Mouse (Mus musculus): ENCODE results near the gene Cacng8. TPM values are rescaled to one million over a fixed set of nuclear protein-coding genes. Genes with fewer than 3 reads are reported as not detected.

Gene Cacng8
- 0.27 and 0.85 TPM in 2 replicates for polyA plus RNA-seq (2015; fragmentation: Nextera tagmentation; extraction: Ambion mirVana)

DNA sequence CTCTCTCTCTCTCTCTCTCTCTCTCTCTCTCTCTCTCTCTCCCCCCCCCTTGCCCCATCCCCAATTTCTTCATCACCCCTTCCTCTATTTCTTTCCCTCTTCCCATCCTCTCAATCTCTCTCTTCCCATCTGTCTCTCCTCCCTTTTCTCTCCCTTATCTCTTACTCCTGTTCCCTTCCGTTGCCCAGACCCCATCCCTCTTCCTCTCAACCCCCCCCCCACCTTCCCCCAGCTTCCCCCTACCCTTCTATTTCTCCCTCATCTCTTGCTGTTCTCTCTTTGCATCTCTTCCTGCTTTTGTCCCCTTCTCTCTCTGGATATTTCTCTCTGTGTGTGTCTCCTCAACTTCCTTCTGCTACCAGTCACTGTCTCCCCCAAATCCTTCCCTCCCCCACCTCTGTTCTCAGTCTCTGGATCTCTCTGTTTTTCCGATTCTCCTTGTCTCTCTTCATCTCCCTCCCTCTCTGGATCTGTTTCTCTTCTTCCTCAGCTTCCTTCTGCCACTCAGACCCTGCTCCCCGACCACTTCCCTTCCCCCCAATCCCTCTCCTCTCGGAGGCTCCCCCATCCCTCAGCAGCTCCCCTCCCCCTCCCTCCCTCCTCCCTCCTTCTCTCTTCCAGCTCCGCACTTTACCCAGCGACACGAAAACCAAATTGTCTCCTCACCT lies at the start of gene Cacng8:
Gene Cacng8 (plus strand): TSS at position 271 of the 668 bp plus-strand sequence.
- Histone ChIP-seq H3K9me3 (ENCODE audit: control insufficient read depth) (no peaks in the 10 kb centered on the region), H3K4me2 (replicated peaks; ENCODE audit: low read depth) (peak within 1 kb of the TSS; percentile 38), H3K27ac (ENCODE audit: low read depth, low read length) (no peak within 1 kb of the TSS), H3K27me3 (replicated peaks; ENCODE audit: control insufficient read depth, insufficient read depth, low read length) (no peaks in the 10 kb centered on the region), H3K4me1 (replicated peaks; ENCODE audit: control insufficient read depth, insufficient read depth, low read length) (no peaks in the 10 kb centered on the region), H3K4me3 (ENCODE audit: low read depth, low read length) (no peak within 1 kb of the TSS), H3K36me3 (ENCODE audit: control insufficient read depth, insufficient read depth) (no peaks in the 10 kb centered on the region), H3K9ac (ENCODE audit: low read depth, low read length) (no peak within 1 kb of the TSS)
- no peak for TF ChIP-seq CTCF (IDR thresholded peaks at IDR 0.05; ENCODE audit: low read depth)
- ATAC-seq: no peak
- 0% methylated on average over 7 of the region's 7 CpGs for WGBS

- Histone ChIP-seq H3K9ac (ENCODE audit: low read depth, low read length) (no peak overlapping the region), H3K4me2 (replicated peaks; ENCODE audit: low read depth) (no peak overlapping the region), H3K4me3 (ENCODE audit: low read depth, low read length) (no peak overlapping the region), H3K27ac (ENCODE audit: low read depth, low read length) (no peak overlapping the region), H3K9me3 (ENCODE audit: control insufficient read depth) (no peaks in the 10 kb centered on the region), H3K4me1 (replicated peaks; ENCODE audit: control insufficient read depth, insufficient read depth, low read length) (no peaks in the 10 kb centered on the region), H3K36me3 (ENCODE audit: control insufficient read depth, insufficient read depth) (no peaks in the 10 kb centered on the region), H3K27me3 (replicated peaks; ENCODE audit: control insufficient read depth, insufficient read depth, low read length) (no peaks in the 10 kb centered on the region)
- WGBS: 85% methylated on average over 3 of the region's 3 CpGs
- no peak for TF ChIP-seq CTCF (IDR thresholded peaks at IDR 0.05; ENCODE audit: low read depth)
- no peak for ATAC-seq
Observed at GRCm38 (mm10) chr7:3343861-3344260, 46.6 kb upstream of the Cacng8 start.

- no peaks in the 10 kb centered on the region for H3K4me1 ChIP-seq (replicated peaks; ENCODE audit: control insufficient read depth, insufficient read depth, low read length)
- 84% methylated on average over 3 of the region's 3 CpGs for WGBS
- TF ChIP-seq CTCF (IDR thresholded peaks at IDR 0.05; ENCODE audit: low read depth): no peak
- no peak overlapping the region for H3K27ac ChIP-seq (ENCODE audit: low read depth, low read length)
- no peaks in the 10 kb centered on the region for H3K27me3 ChIP-seq (replicated peaks; ENCODE audit: control insufficient read depth, insufficient read depth, low read length)
- no peak overlapping the region for H3K9ac ChIP-seq (ENCODE audit: low read depth, low read length)
- no peak for ATAC-seq
- H3K4me2 ChIP-seq (replicated peaks; ENCODE audit: low read depth): no peak overlapping the region
- H3K36me3 ChIP-seq (ENCODE audit: control insufficient read depth, insufficient read depth): no peaks in the 10 kb centered on the region
- no peak overlapping the region for H3K4me3 ChIP-seq (ENCODE audit: low read depth, low read length)
- no peaks in the 10 kb centered on the region for H3K9me3 ChIP-seq (ENCODE audit: control insufficient read depth)
Observed at GRCm38 (mm10) chr7:3345301-3345700, 45.2 kb upstream of the Cacng8 start.

- Histone ChIP-seq H3K4me2 (replicated peaks; ENCODE audit: low read depth) (no peak overlapping the region), H3K27ac (ENCODE audit: low read depth, low read length) (no peak overlapping the region), H3K4me1 (replicated peaks; ENCODE audit: control insufficient read depth, insufficient read depth, low read length) (no peaks in the 10 kb centered on the region), H3K9ac (ENCODE audit: low read depth, low read length) (no peak overlapping the region), H3K27me3 (replicated peaks; ENCODE audit: control insufficient read depth, insufficient read depth, low read length) (no peaks in the 10 kb centered on the region), H3K4me3 (ENCODE audit: low read depth, low read length) (no peak overlapping the region), H3K36me3 (ENCODE audit: control insufficient read depth, insufficient read depth) (no peaks in the 10 kb centered on the region), H3K9me3 (ENCODE audit: control insufficient read depth) (no peaks in the 10 kb centered on the region)
- WGBS: 64% methylated on average over 20 of the region's 20 CpGs
- TF ChIP-seq CTCF (IDR thresholded peaks at IDR 0.05; ENCODE audit: low read depth): no peak
- ATAC-seq: no peak
Observed at GRCm38 (mm10) chr7:3347366-3348287, 42.9 kb upstream of the Cacng8 start.

DNA sequence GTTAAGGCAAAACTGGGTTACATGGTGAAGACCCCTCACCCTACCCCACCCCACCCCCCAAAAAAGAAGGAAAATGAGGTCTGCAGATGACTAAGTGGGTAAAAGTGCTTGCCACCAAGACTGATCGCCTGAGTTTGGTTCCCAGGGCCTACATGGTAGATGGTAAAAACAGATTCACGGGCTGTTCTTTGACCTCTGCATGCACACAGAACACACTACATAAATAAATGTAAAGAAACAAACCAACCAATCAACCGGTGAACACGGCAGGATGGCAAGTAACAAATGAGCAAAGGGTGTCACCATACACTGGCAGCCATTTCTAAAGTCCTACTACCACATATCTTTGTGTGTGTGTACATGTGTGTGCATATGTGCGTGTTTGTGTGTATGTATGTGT lies 42.2 kb upstream of the Cacng8 start:
- Histone ChIP-seq H3K9ac (ENCODE audit: low read depth, low read length) (no peak overlapping the region), H3K9me3 (ENCODE audit: control insufficient read depth) (no peaks in the 10 kb centered on the region), H3K4me3 (ENCODE audit: low read depth, low read length) (no peak overlapping the region), H3K4me2 (replicated peaks; ENCODE audit: low read depth) (no peak overlapping the region), H3K27me3 (replicated peaks; ENCODE audit: control insufficient read depth, insufficient read depth, low read length) (no peaks in the 10 kb centered on the region), H3K36me3 (ENCODE audit: control insufficient read depth, insufficient read depth) (no peaks in the 10 kb centered on the region), H3K4me1 (replicated peaks; ENCODE audit: control insufficient read depth, insufficient read depth, low read length) (no peaks in the 10 kb centered on the region), H3K27ac (ENCODE audit: low read depth, low read length) (no peak overlapping the region)
- ATAC-seq: no peak
- WGBS: 69% methylated on average over 5 of the region's 5 CpGs
- no peak for TF ChIP-seq CTCF (IDR thresholded peaks at IDR 0.05; ENCODE audit: low read depth)

DNA sequence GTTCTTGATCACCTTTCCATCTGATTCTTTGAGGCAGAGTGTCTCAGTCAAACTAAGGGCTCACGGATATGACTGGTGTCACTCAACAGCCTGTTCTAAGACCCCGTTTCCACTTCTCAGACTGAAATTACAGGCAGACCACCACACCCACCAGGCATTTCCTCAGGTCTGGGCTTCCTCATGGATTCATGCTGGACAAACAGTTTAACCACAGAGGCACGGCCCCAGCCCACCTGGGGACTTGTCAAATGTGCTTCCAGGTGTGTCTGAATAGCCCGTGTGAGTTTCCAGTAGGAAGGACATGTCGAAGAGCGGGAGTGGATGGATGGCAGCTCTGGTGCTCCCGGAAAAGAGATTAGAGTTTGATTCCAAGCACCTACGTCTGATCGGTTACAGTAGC lies 40.7 kb upstream of the Cacng8 start:
- Histone ChIP-seq H3K4me2 (replicated peaks; ENCODE audit: low read depth) (no peak overlapping the region), H3K36me3 (ENCODE audit: control insufficient read depth, insufficient read depth) (no peaks in the 10 kb centered on the region), H3K27ac (ENCODE audit: low read depth, low read length) (no peak overlapping the region), H3K4me1 (replicated peaks; ENCODE audit: control insufficient read depth, insufficient read depth, low read length) (no peaks in the 10 kb centered on the region), H3K9me3 (ENCODE audit: control insufficient read depth) (no peaks in the 10 kb centered on the region), H3K27me3 (replicated peaks; ENCODE audit: control insufficient read depth, insufficient read depth, low read length) (no peaks in the 10 kb centered on the region), H3K4me3 (ENCODE audit: low read depth, low read length) (no peak overlapping the region), H3K9ac (ENCODE audit: low read depth, low read length) (no peak overlapping the region)
- ATAC-seq: no peak
- WGBS: 89% methylated on average over 9 of the region's 9 CpGs
- no peak for TF ChIP-seq CTCF (IDR thresholded peaks at IDR 0.05; ENCODE audit: low read depth)

All from intestine, postnatal 0 days (tissue).